Mouse (Mus musculus): ENCODE measurements around the gene Arhgap25.
"Not testable (repeated sequence)": the region's sequence is repeated elsewhere in the genome, so short reads cannot be mapped to it uniquely, and the experiment has no call there.

The Arhgap25 gene

GRCm38 (mm10) chr6:87536270-87536669 lies 3.2 kb upstream of the Arhgap25 start:
- DNase-seq (ENCODE audit: low spot score in 2 of 2), result no peak

- peak in 1 of 2 experiments; percentile 26 for DNase-seq (ENCODE audit: low spot score in 2 of 2)
These were observed 2.6 kb upstream of the Arhgap25 start for GRCm38 (mm10) chr6:87535651-87536050.

GRCm38 (mm10) chr6:87534855-87535575 lies 2.0 kb upstream of the Arhgap25 start:
- DNase-seq (ENCODE audit: low spot score in 2 of 2), result peak; percentile 42 to 57

- DNase-seq (ENCODE audit: low spot score in 2 of 2), result no peak
These were observed 1.5 kb downstream of the Arhgap25 start for GRCm38 (mm10) chr6:87531456-87532015.

GRCm38 (mm10) chr6:87530386-87530785 lies 2.7 kb downstream of the Arhgap25 start:
- no peak for DNase-seq (ENCODE audit: low spot score in 2 of 2)

GRCm38 (mm10) chr6:87527846-87528557 lies 5.1 kb downstream of the Arhgap25 start:
- no peak for DNase-seq (ENCODE audit: low spot score in 2 of 2)

GRCm38 (mm10) chr6:87527366-87527765 lies 5.7 kb downstream of the Arhgap25 start:
- DNase-seq (ENCODE audit: low spot score in 2 of 2), result no peak

GRCm38 (mm10) chr6:87525126-87525525 lies 7.9 kb downstream of the Arhgap25 start:
- DNase-seq (ENCODE audit: low spot score in 2 of 2), result no peak

GRCm38 (mm10) chr6:87524281-87524680 lies 8.8 kb downstream of the Arhgap25 start:
- no peak for DNase-seq (ENCODE audit: low spot score in 2 of 2)

- no peak for DNase-seq (ENCODE audit: low spot score in 2 of 2)
These were observed 9.3 kb downstream of the Arhgap25 start for GRCm38 (mm10) chr6:87523736-87524135.

GRCm38 (mm10) chr6:87523085-87523484 lies 10.0 kb downstream of the Arhgap25 start:
- no peak for DNase-seq (ENCODE audit: low spot score in 2 of 2)

GRCm38 (mm10) chr6:87522236-87522635 lies 10.8 kb downstream of the Arhgap25 start:
- DNase-seq (ENCODE audit: low spot score in 2 of 2), result no peak

- DNase-seq (ENCODE audit: low spot score in 2 of 2), result not testable (repeated sequence)
These were observed 11.4 kb downstream of the Arhgap25 start for GRCm38 (mm10) chr6:87521705-87522104.

- no peak for DNase-seq (ENCODE audit: low spot score in 2 of 2)
These were observed 12.5 kb downstream of the Arhgap25 start for GRCm38 (mm10) chr6:87520572-87520971.

- DNase-seq (ENCODE audit: low spot score in 2 of 2), result no peak
These were observed 13.2 kb downstream of the Arhgap25 start for GRCm38 (mm10) chr6:87519809-87520208.

- no peak for DNase-seq (ENCODE audit: low spot score in 2 of 2)
These were observed 14.4 kb downstream of the Arhgap25 start for GRCm38 (mm10) chr6:87518622-87519021.

GRCm38 (mm10) chr6:87517753-87518409 lies 15.2 kb downstream of the Arhgap25 start:
- no peak for DNase-seq (ENCODE audit: low spot score in 2 of 2)

- no peak for DNase-seq (ENCODE audit: low spot score in 2 of 2)
These were observed 18.7 kb downstream of the Arhgap25 start for GRCm38 (mm10) chr6:87514321-87514720.

GRCm38 (mm10) chr6:87513046-87513767 lies 19.9 kb downstream of the Arhgap25 start:
- DNase-seq (ENCODE audit: low spot score in 2 of 2), result peak; percentile 60 to 76

- no peak for DNase-seq (ENCODE audit: low spot score in 2 of 2)
These were observed 22.1 kb downstream of the Arhgap25 start for GRCm38 (mm10) chr6:87510999-87511398.

- DNase-seq (ENCODE audit: low spot score in 2 of 2), result no peak
These were observed 23.3 kb downstream of the Arhgap25 start for GRCm38 (mm10) chr6:87509806-87510205.

- DNase-seq (ENCODE audit: low spot score in 2 of 2), result no peak
These were observed 28.2 kb downstream of the Arhgap25 start for GRCm38 (mm10) chr6:87504875-87505274.
